Comparison of ENCODE assay signal across 10 mouse cellular contexts in genomic region chr19:24453379-24453778, GRCm38 (mm10). TPM values are rescaled to one million over a fixed set of nuclear protein-coding genes. Genes with fewer than 3 reads are reported as not detected.
DNase-seq lines count a peak whose midpoint lies in the region; ATAC-seq lines count a peak whose summit lies in the region.
"Had no signal": no experiment of that assay in that cellular context is flagged by ENCODE, and none has a peak within 500 bp of the region (broad histone marks: within the 10 kb centered on the region; RNA-seq: fewer than 3 reads in every experiment).

No protein-coding gene starts in this region.

- no peaks in the 10 kb centered on the region for H3K27me3 ChIP-seq in intestine, embryonic 14.5 days (replicated peaks; ENCODE audit: control insufficient read depth, insufficient read depth, low read length)
- H3K27me3 ChIP-seq: megakaryocyte, embryonic 14.5 days had no signal

- H3K9me3 ChIP-seq in intestine, embryonic 14.5 days (ENCODE audit: control insufficient read depth, low read length), result no peaks in the 10 kb centered on the region
- H3K9me3 ChIP-seq: megakaryocyte, embryonic 14.5 days had no signal

- H3K9ac ChIP-seq in intestine, embryonic 14.5 days (ENCODE audit: low read length), result no peak overlapping the region

- 70% methylated on average over 13 of the region's 13 CpGs for WGBS in intestine, embryonic 14.5 days

- no peak for ATAC-seq in intestine, embryonic 14.5 days (replicated peaks; ENCODE audit: low FRiP score, low TSS enrichment, low read depth)

- no peak overlapping the region for H3K4me3 ChIP-seq in intestine, embryonic 14.5 days (ENCODE audit: low read depth, low read length)
- H3K4me3 ChIP-seq: erythroblast, embryonic 14.5 days; megakaryocyte, embryonic 14.5 days had no signal

- H3K27ac ChIP-seq in intestine, embryonic 14.5 days (ENCODE audit: low read depth), result 0 out of 2 replicates have a peak overlapping the region, but pooled peaks have one; percentile 5

- H3K4me2 ChIP-seq in intestine, embryonic 14.5 days (ENCODE audit: low read length), result no peak overlapping the region

- peak; percentile 21 for DNase-seq in cerebellum, adult 11 months
- no peak for DNase-seq in cerebellum, adult 8-10 months
- peak; percentile 7 for DNase-seq in lung, postnatal 25 days (ENCODE audit: low spot score)
- no peak for DNase-seq in lung, postnatal 10 days
- DNase-seq in intestine, embryonic 14.5 days (ENCODE audit: low spot score), result peak; percentile 45
- peak; percentile 51 for DNase-seq in retina, postnatal 1 day
- no peak for DNase-seq in ovary, postnatal 14 days (ENCODE audit: low spot score)
- DNase-seq in urinary bladder, postnatal 25 days (ENCODE audit: low spot score), result no peak

- H3K4me1 ChIP-seq in intestine, embryonic 14.5 days (replicated peaks; ENCODE audit: control insufficient read depth, insufficient read depth, low read length), result no peaks in the 10 kb centered on the region

- no peaks in the 10 kb centered on the region for H3K36me3 ChIP-seq in intestine, embryonic 14.5 days (ENCODE audit: control insufficient read depth, insufficient read depth, low read length)

RNA-seq across cellular contexts. Expression of gene Fam122a, which starts 23.8 kb away (rescaled TPM):
- polyA plus RNA-seq in intestine, embryonic 14.5 days (2014; fragmentation: Nextera tagmentation; extraction: Ambion mirVana), result 43.6 and 48.9 TPM in 2 replicates

Comparison
In these comparisons a context has a peak if more than half of its experiments do, and no peak if none do; other contexts are left out.
1. DNase-seq: peak in cerebellum, adult 11 months (single experiment), lung, postnatal 25 days (single experiment), intestine, embryonic 14.5 days (single experiment) and retina, postnatal 1 day (single experiment); none in cerebellum, adult 8-10 months (single experiment), lung, postnatal 10 days (single experiment), ovary, postnatal 14 days (single experiment) and urinary bladder, postnatal 25 days (single experiment).